Comparison of ENCODE assay signal across 9 mouse cellular contexts in the genomic region with DNA sequence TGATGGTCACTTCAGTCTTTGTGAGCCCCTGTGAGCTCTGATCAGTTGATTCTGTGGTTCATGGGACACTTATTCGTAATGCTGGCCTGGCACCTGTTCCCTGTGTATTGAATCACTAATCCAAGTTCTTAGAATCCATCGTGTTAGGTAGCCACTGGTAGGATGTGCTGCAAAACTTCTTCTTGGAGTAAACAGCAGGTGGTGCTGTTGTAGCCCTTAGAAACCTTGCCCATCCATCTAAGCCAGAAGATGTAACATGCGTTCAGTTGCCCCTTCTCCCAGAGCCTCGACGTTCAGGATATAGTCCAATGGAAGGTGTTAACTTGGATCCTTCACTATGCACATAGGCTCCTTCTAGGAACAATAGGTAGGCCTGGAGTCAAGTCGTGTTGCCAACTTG. TPM values are rescaled to one million over a fixed set of nuclear protein-coding genes. Genes with fewer than 3 reads are reported as not detected.
DNase-seq lines count a peak whose midpoint lies in the region; ATAC-seq and TF ChIP-seq lines count a peak whose summit lies in the region.
"Had no signal": no experiment of that assay in that cellular context is flagged by ENCODE, and none has a peak within 500 bp of the region (broad histone marks: within the 10 kb centered on the region; RNA-seq: fewer than 3 reads in every experiment).

No protein-coding gene starts in this region.

- no peak overlapping the region for H3K9ac ChIP-seq in liver, postnatal 0 days (replicated peaks)
- H3K9ac ChIP-seq in liver, embryonic 12.5 days: no peak overlapping the region
- no peak overlapping the region for H3K9ac ChIP-seq in hindbrain, embryonic 13.5 days
- H3K9ac ChIP-seq: heart, embryonic 15.5 days had no signal

- H3K27ac ChIP-seq in liver, postnatal 0 days (ENCODE audit: low read depth): no peak overlapping the region
- no peak overlapping the region for H3K27ac ChIP-seq in liver, embryonic 12.5 days
- no peak overlapping the region for H3K27ac ChIP-seq in hindbrain, embryonic 13.5 days
- H3K27ac ChIP-seq: heart, embryonic 15.5 days had no signal

- H3K36me3 ChIP-seq in liver, postnatal 0 days (replicated peaks; ENCODE audit: insufficient read depth, low read length): peaks cover 4% of the 10 kb centered on the region; the same call in 1 of the 2 replicates
- peaks cover 3% of the 10 kb centered on the region for H3K36me3 ChIP-seq in liver, embryonic 12.5 days
- H3K36me3 ChIP-seq in hindbrain, embryonic 13.5 days: peaks cover 44% of the 10 kb centered on the region

- H3K4me1 ChIP-seq in liver, postnatal 0 days (ENCODE audit: insufficient read depth): peaks cover 11% of the 10 kb centered on the region
- H3K4me1 ChIP-seq in liver, embryonic 12.5 days: peaks cover 12% of the 10 kb centered on the region
- peaks cover 23% of the 10 kb centered on the region for H3K4me1 ChIP-seq in hindbrain, embryonic 13.5 days (replicated peaks)

- no peak overlapping the region for H3K4me3 ChIP-seq in liver, postnatal 0 days (ENCODE audit: low read depth, low read length)
- H3K4me3 ChIP-seq in liver, embryonic 12.5 days: no peak overlapping the region
- no peak overlapping the region for H3K4me3 ChIP-seq in hindbrain, embryonic 13.5 days
- H3K4me3 ChIP-seq: heart, embryonic 15.5 days had no signal

- DNase-seq in liver, postnatal 0 days: no peak
- peak; percentile 62 for DNase-seq in R1 (ENCODE audit: low read depth, low spot score)
- peak; percentile 24 for DNase-seq in retina, postnatal 7 days (ENCODE audit: low read depth, low spot score)
- no peak for DNase-seq in urinary bladder, postnatal 36 days (ENCODE audit: low spot score in 2 of 2)
- DNase-seq in left cerebral cortex, postnatal 14 days (ENCODE audit: low spot score in 2 of 2): no peak
- no peak for DNase-seq in layer of hippocampus, adult 8-10 months (ENCODE audit: low spot score in 2 of 2)

- ATAC-seq in liver, postnatal 0 days: no peak
- ATAC-seq in liver, embryonic 12.5 days: no peak
- ATAC-seq in hindbrain, embryonic 13.5 days (ENCODE audit: low FRiP score): no peak

- H3K27me3 ChIP-seq in liver, postnatal 0 days (ENCODE audit: insufficient read depth, low read length): no peaks in the 10 kb centered on the region
- H3K27me3 ChIP-seq in liver, embryonic 12.5 days (replicated peaks): 0 out of 2 replicates have a peak, but pooled peaks cover 5% of the 10 kb centered on the region
- H3K27me3 ChIP-seq in hindbrain, embryonic 13.5 days: no peaks in the 10 kb centered on the region
- H3K27me3 ChIP-seq: heart, embryonic 15.5 days had no signal

- intact Hi-C loops in left cerebral cortex, postnatal 14 days (cut with DNase I): no loop called here

- no peak for TF ChIP-seq EP300 in liver, postnatal 0 days (IDR thresholded peaks at IDR 0.05; ENCODE audit: low read depth)

- H3K9me3 ChIP-seq in liver, postnatal 0 days (ENCODE audit: low read length): no peaks in the 10 kb centered on the region
- H3K9me3 ChIP-seq in liver, embryonic 12.5 days (replicated peaks): no peaks in the 10 kb centered on the region
- H3K9me3 ChIP-seq in hindbrain, embryonic 13.5 days: no peaks in the 10 kb centered on the region; the same call in 1 of the 2 replicates
- H3K9me3 ChIP-seq: heart, embryonic 15.5 days had no signal

- TF ChIP-seq CTCF in liver, postnatal 0 days (IDR thresholded peaks at IDR 0.05; ENCODE audit: low read depth): peak; percentile 72

- WGBS in liver, postnatal 0 days (ENCODE audit: insufficient replicate concordance): 61% methylated on average over 6 of the region's 6 CpGs
- WGBS in liver, embryonic 12.5 days (ENCODE audit: insufficient replicate concordance): 56% methylated on average over 6 of the region's 6 CpGs
- WGBS in hindbrain, embryonic 13.5 days: 93% methylated on average over 6 of the region's 6 CpGs

- no peak overlapping the region for H3K4me2 ChIP-seq in liver, postnatal 0 days (ENCODE audit: low read depth, low read length)
- no peak overlapping the region for H3K4me2 ChIP-seq in liver, embryonic 12.5 days
- peak overlapping the region; percentile 85 for H3K4me2 ChIP-seq in hindbrain, embryonic 13.5 days

RNA-seq across cellular contexts. Expression of a gene that starts 2.2 kb away (rescaled TPM):
- 8.5 and 8.8 TPM in 2 replicates for polyA plus RNA-seq in liver, postnatal 0 days (2015; fragmentation: Nextera tagmentation; extraction: Ambion mirVana)
- 8.7 and 9.1 TPM in 2 replicates for polyA plus RNA-seq in liver, embryonic 12.5 days (2016; fragmentation: Nextera tagmentation; extraction: Ambion mirVana)
- 56.0 and 59.3 TPM in 2 replicates for polyA plus RNA-seq in hindbrain, embryonic 13.5 days (2015; fragmentation: Nextera tagmentation; extraction: Ambion mirVana)
- 10 to 100 TPM; 36.7 to 38.9 TPM for total RNA-seq in left cerebral cortex, postnatal 14 days (2021)
- total RNA-seq in layer of hippocampus, adult 8-10 months (2022): 10 to 100 TPM; 30.9 to 35.5 (median 33.8) TPM

RNA-seq across cellular contexts. Expression of a gene that starts 27.8 kb away (rescaled TPM):
- 0.08 and 0.26 TPM in 2 replicates for polyA plus RNA-seq in liver, postnatal 0 days (2015; fragmentation: Nextera tagmentation; extraction: Ambion mirVana)
- polyA plus RNA-seq in liver, embryonic 12.5 days (2016; fragmentation: Nextera tagmentation; extraction: Ambion mirVana): 0.27 and 0.38 TPM in 2 replicates
- 0.51 and 0.53 TPM in 2 replicates for polyA plus RNA-seq in hindbrain, embryonic 13.5 days (2015; fragmentation: Nextera tagmentation; extraction: Ambion mirVana)
- 1 to 10 TPM; 1.3 to 1.4 TPM for total RNA-seq in left cerebral cortex, postnatal 14 days (2021)
- 1 to 10 TPM in 2 of 4 experiments, under 1 TPM in 2; 0.33 to 1.9 (median 1.0) TPM for total RNA-seq in layer of hippocampus, adult 8-10 months (2022)

Comparison
In these comparisons a context has a peak if more than half of its experiments do, and no peak if none do; other contexts are left out.
1. DNase-seq: peak in R1 (single experiment) and retina, postnatal 7 days (single experiment); none in liver, postnatal 0 days (single experiment), urinary bladder, postnatal 36 days (0 of 2), left cerebral cortex, postnatal 14 days (0 of 2) and layer of hippocampus, adult 8-10 months (0 of 2).